Mouse (Mus musculus) heart, embryonic 15.5 days (tissue): ENCODE measurements around the gene Exoc7. TPM values are rescaled to one million over a fixed set of nuclear protein-coding genes. Genes with fewer than 3 reads are reported as not detected.

ENCODE experiments used
- polyA plus RNA-seq: library from polyadenylated mRNA; unstranded; fragments of >200 nt; fragmentation: Nextera tagmentation; extraction: Ambion mirVana; gene quantifications from 2 replicates; pipeline ENCODE4 v1.2.1, GENCODE M21; 2015

Gene Exoc7
- polyA plus RNA-seq, 1 experiment from 2014 or later = 45.2 TPM

Other genes with a start within 250 kb of the Exoc7 start
- 1.0 and 3.9 TPM in 2 replicates for gene Unc13d, start 229.3 kb downstream of the Exoc7 start, polyA plus RNA-seq
- gene Wbp2, start 220.2 kb downstream of the Exoc7 start, polyA plus RNA-seq = 121 and 139 TPM in 2 replicates
- 79.1 and 91.1 TPM in 2 replicates for gene Trim47, start 180.0 kb downstream of the Exoc7 start, polyA plus RNA-seq
- gene Trim65, start 176.1 kb downstream of the Exoc7 start, polyA plus RNA-seq = 5.0 and 5.5 TPM in 2 replicates
- 90.7 and 94.4 TPM in 2 replicates for gene Mrpl38, start 168.4 kb downstream of the Exoc7 start, polyA plus RNA-seq
- 19.8 and 26.0 TPM in 2 replicates for gene Fbf1, start 139.1 kb downstream of the Exoc7 start, polyA plus RNA-seq
- 73.2 and 75.7 TPM in 2 replicates for gene Ten1, start 108.4 kb downstream of the Exoc7 start, polyA plus RNA-seq
- 31.4 and 35.4 TPM in 2 replicates for gene Acox1, start 108.2 kb downstream of the Exoc7 start, polyA plus RNA-seq
- 0.71 and 1.6 TPM in 2 replicates for gene Evpl, start 69.2 kb downstream of the Exoc7 start, polyA plus RNA-seq
- 57.2 and 74.0 TPM in 2 replicates for gene Srp68, start 33.0 kb downstream of the Exoc7 start, polyA plus RNA-seq
- gene Galr2, start 26.3 kb downstream of the Exoc7 start, polyA plus RNA-seq = 0.19 and 0.20 TPM in 2 replicates
- 0.89 and 2.6 TPM in 2 replicates for gene Foxj1, start 28.2 kb upstream of the Exoc7 start, polyA plus RNA-seq
- gene Rnf157, start 105.8 kb upstream of the Exoc7 start, polyA plus RNA-seq = 7.1 and 14.3 TPM in 2 replicates
- gene Ubald2, start 126.9 kb upstream of the Exoc7 start, polyA plus RNA-seq = 29.3 and 32.5 TPM in 2 replicates
- gene Qrich2, start 159.0 kb upstream of the Exoc7 start, polyA plus RNA-seq = 0.10 TPM in 1 of 2 replicates, not detected in the other
- 81.7 and 98.2 TPM in 2 replicates for gene Prpsap1, start 187.0 kb upstream of the Exoc7 start, polyA plus RNA-seq
- gene Sphk1, start 223.7 kb upstream of the Exoc7 start, polyA plus RNA-seq = 2.8 and 4.4 TPM in 2 replicates